14 mouse cellular contexts compared by ENCODE assay signal in genomic region chr10:40077346-40077959, GRCm38 (mm10). TPM values are rescaled to one million over a fixed set of nuclear protein-coding genes. Genes with fewer than 3 reads are reported as not detected.
DNase-seq lines count a peak whose midpoint lies in the region; ATAC-seq lines count a peak whose summit lies in the region.
"Had no signal": no experiment of that assay in that cellular context is flagged by ENCODE, and none has a peak within 500 bp of the region (broad histone marks: within the 10 kb centered on the region; RNA-seq: fewer than 3 reads in every experiment).

No protein-coding gene starts in this region.

- WGBS in kidney, embryonic 15.5 days: 79% methylated on average over 4 of the region's 4 CpGs
- WGBS in intestine, embryonic 14.5 days: 61% methylated on average over 4 of the region's 4 CpGs
- WGBS in liver, embryonic 12.5 days (ENCODE audit: insufficient replicate concordance): 65% methylated on average over 4 of the region's 4 CpGs
- WGBS in stomach, embryonic 14.5 days: 70% methylated on average over 4 of the region's 4 CpGs

- no peak overlapping the region for H3K27ac ChIP-seq in kidney, embryonic 15.5 days
- peak overlapping the region; percentile 9; the same call in 1 of the 2 replicates for H3K27ac ChIP-seq in intestine, embryonic 14.5 days (ENCODE audit: low read depth)
- H3K27ac ChIP-seq in liver, embryonic 12.5 days: no peak overlapping the region
- H3K27ac ChIP-seq in stomach, embryonic 14.5 days (ENCODE audit: low read length): no peak overlapping the region
- H3K27ac ChIP-seq: embryonic facial prominence, embryonic 15.5 days; forebrain, embryonic 15.5 days; lung, embryonic 15.5 days had no signal

- H3K27me3 ChIP-seq in kidney, embryonic 15.5 days: no peaks in the 10 kb centered on the region; the same call in 1 of the 2 replicates
- H3K27me3 ChIP-seq in intestine, embryonic 14.5 days (replicated peaks; ENCODE audit: control insufficient read depth, insufficient read depth, low read length): no peaks in the 10 kb centered on the region
- no peaks in the 10 kb centered on the region for H3K27me3 ChIP-seq in liver, embryonic 12.5 days (replicated peaks)
- H3K27me3 ChIP-seq in stomach, embryonic 14.5 days (ENCODE audit: control insufficient read depth, insufficient read depth, low read length): no peaks in the 10 kb centered on the region
- H3K27me3 ChIP-seq: embryonic facial prominence, embryonic 15.5 days; forebrain, embryonic 15.5 days; lung, embryonic 15.5 days had no signal

- H3K9me3 ChIP-seq in kidney, embryonic 15.5 days (replicated peaks): no peaks in the 10 kb centered on the region
- H3K9me3 ChIP-seq in intestine, embryonic 14.5 days (ENCODE audit: control insufficient read depth, low read length): no peaks in the 10 kb centered on the region
- H3K9me3 ChIP-seq in liver, embryonic 12.5 days (replicated peaks): no peaks in the 10 kb centered on the region
- no peaks in the 10 kb centered on the region for H3K9me3 ChIP-seq in stomach, embryonic 14.5 days (ENCODE audit: control insufficient read depth, low read depth, low read length)
- H3K9me3 ChIP-seq: embryonic facial prominence, embryonic 15.5 days; forebrain, embryonic 15.5 days; lung, embryonic 15.5 days had no signal

- no peak overlapping the region for H3K4me2 ChIP-seq in kidney, embryonic 15.5 days
- peak overlapping the region; percentile 6; the same call in 1 of the 2 replicates for H3K4me2 ChIP-seq in intestine, embryonic 14.5 days (ENCODE audit: low read length)
- no peak overlapping the region for H3K4me2 ChIP-seq in liver, embryonic 12.5 days
- H3K4me2 ChIP-seq in stomach, embryonic 14.5 days (replicated peaks; ENCODE audit: low read depth, low read length): no peak overlapping the region
- H3K4me2 ChIP-seq: embryonic facial prominence, embryonic 15.5 days; forebrain, embryonic 15.5 days; lung, embryonic 15.5 days had no signal

- no peaks in the 10 kb centered on the region for H3K36me3 ChIP-seq in kidney, embryonic 15.5 days
- H3K36me3 ChIP-seq in intestine, embryonic 14.5 days (ENCODE audit: control insufficient read depth, insufficient read depth, low read length): no peaks in the 10 kb centered on the region
- H3K36me3 ChIP-seq in liver, embryonic 12.5 days: peaks cover 71% of the 10 kb centered on the region
- H3K36me3 ChIP-seq in stomach, embryonic 14.5 days (ENCODE audit: control insufficient read depth, insufficient read depth, low read length): no peaks in the 10 kb centered on the region
- H3K36me3 ChIP-seq: embryonic facial prominence, embryonic 15.5 days; forebrain, embryonic 15.5 days; lung, embryonic 15.5 days had no signal

- DNase-seq in kidney, postnatal 36 days: peak; percentile 57 to 61
- DNase-seq in intestine, embryonic 14.5 days (ENCODE audit: low spot score): no peak
- no peak for DNase-seq in left cerebral cortex, adult 18-20 months (ENCODE audit: low spot score in 2 of 2)
- no peak for DNase-seq in urinary bladder, adult 18-20 months (ENCODE audit: low spot score in 2 of 2)
- DNase-seq: heart, adult 18-20 months; right cerebral cortex, postnatal 4 days had no signal

- ATAC-seq in kidney, embryonic 15.5 days (replicated peaks; ENCODE audit: low FRiP score): no peak
- ATAC-seq in intestine, embryonic 14.5 days (replicated peaks; ENCODE audit: low FRiP score, low TSS enrichment, low read depth): peak; percentile 95
- peak; percentile 57 for ATAC-seq in liver, embryonic 12.5 days
- ATAC-seq in stomach, embryonic 14.5 days (ENCODE audit: insufficient number of reproducible peaks, insufficient read depth, low FRiP score, low read depth): peak; percentile 87
- no peak for ATAC-seq in activated CD4-positive, CD25-positive, alpha-beta regulatory T cell, adult 4 months
- ATAC-seq: forebrain, embryonic 15.5 days; inflammation-experienced regulatory T-cells, adult 6 months had no signal

- peaks cover 7% of the 10 kb centered on the region for H3K4me1 ChIP-seq in kidney, embryonic 15.5 days
- H3K4me1 ChIP-seq in intestine, embryonic 14.5 days (replicated peaks; ENCODE audit: control insufficient read depth, insufficient read depth, low read length): peaks cover 21% of the 10 kb centered on the region; the same call in 1 of the 2 replicates
- peaks cover 21% of the 10 kb centered on the region; the same call in 1 of the 2 replicates for H3K4me1 ChIP-seq in liver, embryonic 12.5 days
- peaks cover 3% of the 10 kb centered on the region; the same call in 1 of the 2 replicates for H3K4me1 ChIP-seq in stomach, embryonic 14.5 days (ENCODE audit: control insufficient read depth, insufficient read depth, low read length)

- no peak overlapping the region for H3K4me3 ChIP-seq in kidney, embryonic 15.5 days (replicated peaks)
- no peak overlapping the region for H3K4me3 ChIP-seq in intestine, embryonic 14.5 days (ENCODE audit: low read depth, low read length)
- H3K4me3 ChIP-seq in liver, embryonic 12.5 days: no peak overlapping the region
- no peak overlapping the region for H3K4me3 ChIP-seq in stomach, embryonic 14.5 days (ENCODE audit: low read depth, low read length)
- H3K4me3 ChIP-seq: embryonic facial prominence, embryonic 15.5 days; forebrain, embryonic 15.5 days; lung, embryonic 15.5 days had no signal

- no peak overlapping the region for H3K9ac ChIP-seq in kidney, embryonic 15.5 days
- H3K9ac ChIP-seq in intestine, embryonic 14.5 days (ENCODE audit: low read length): no peak overlapping the region
- no peak overlapping the region for H3K9ac ChIP-seq in liver, embryonic 12.5 days
- H3K9ac ChIP-seq in stomach, embryonic 14.5 days (replicated peaks; ENCODE audit: low read depth, low read length): no peak overlapping the region
- H3K9ac ChIP-seq: embryonic facial prominence, embryonic 15.5 days; forebrain, embryonic 15.5 days; lung, embryonic 15.5 days had no signal

RNA-seq across cellular contexts. Expression of gene Mfsd4b1, which starts 52.4 kb away (rescaled TPM):
- 5.1 and 5.8 TPM in 2 replicates for polyA plus RNA-seq in kidney, embryonic 15.5 days (2015; fragmentation: Nextera tagmentation; extraction: Ambion mirVana)
- polyA plus RNA-seq in intestine, embryonic 14.5 days (2014; fragmentation: Nextera tagmentation; extraction: Ambion mirVana): 0.13 and 0.14 TPM in 2 replicates
- polyA plus RNA-seq in liver, embryonic 12.5 days (2016; fragmentation: Nextera tagmentation; extraction: Ambion mirVana): 0.19 and 0.42 TPM in 2 replicates
- polyA plus RNA-seq in stomach, embryonic 14.5 days (2014; fragmentation: Nextera tagmentation; extraction: Ambion mirVana): not detected in 2 replicates
- under 1 TPM; 0.33 to 0.59 TPM for total RNA-seq in left cerebral cortex, adult 18-20 months (2021)
- not detected for polyA plus RNA-seq in activated CD4-positive, CD25-positive, alpha-beta regulatory T cell, adult 4 months (2017; shearing (Covaris generic))
- polyA plus RNA-seq: inflammation-experienced regulatory T-cells, adult 6 months had no signal

Comparison
In these comparisons a context has a peak if more than half of its experiments do, and no peak if none do; other contexts are left out.
1. DNase-seq: peak in kidney, postnatal 36 days (2 of 2); none in intestine, embryonic 14.5 days (single experiment), left cerebral cortex, adult 18-20 months (0 of 2) and urinary bladder, adult 18-20 months (0 of 2).
2. ATAC-seq: peak in intestine, embryonic 14.5 days (single experiment), liver, embryonic 12.5 days (single experiment) and stomach, embryonic 14.5 days (single experiment); none in kidney, embryonic 15.5 days (single experiment) and activated CD4-positive, CD25-positive, alpha-beta regulatory T cell, adult 4 months (single experiment).